Mouse (Mus musculus) stomach, embryonic 15.5 days (tissue): Measurements from ENCODE around the gene Bbs1. TPM values are rescaled to one million over a fixed set of nuclear protein-coding genes. Genes with fewer than 3 reads are reported as not detected.
A peak's percentile ranks its signal among the peaks of the same experiment; 100 is the strongest.

ENCODE experiments used
- ATAC-seq: fragments of 200-750 bp; cut with Nextera tagmentation; 2 replicates; pipeline ENCODE4 v1.8.0; 2017; ENCODE audit warnings: low read depth, moderate number of reproducible peaks, moderate TSS enrichment; ENCODE audit not compliant: insufficient read depth, low FRiP score
- H3K27ac ChIP-seq: fragments of 300-500 bp; sonication (generic); 2 replicates; pipeline ENCODE4 v1.5.1; 2015; ENCODE audit warnings: mild to moderate bottlenecking, inconsistent platforms
- H3K27me3 ChIP-seq: fragments of 300-500 bp; sonication (generic); replicated peaks from 2 replicates; pipeline ENCODE4 v1.6.1; 2015; ENCODE audit warnings: inconsistent platforms
- H3K36me3 ChIP-seq: fragments of 300-500 bp; sonication (generic); 2 replicates; pipeline ENCODE4 v1.6.1; 2015; ENCODE audit warnings: inconsistent platforms
- H3K4me1 ChIP-seq: fragments of 300-500 bp; sonication (generic); 2 replicates; pipeline ENCODE4 v1.6.1; 2015; ENCODE audit warnings: inconsistent platforms
- H3K4me2 ChIP-seq: fragments of 300-500 bp; sonication (generic); 2 replicates; pipeline ENCODE4 v1.6.1; 2015; ENCODE audit warnings: mild to moderate bottlenecking, inconsistent platforms
- H3K4me3 ChIP-seq: fragments of 300-500 bp; sonication (generic); replicated peaks from 2 replicates; pipeline ENCODE4 v1.5.1; 2015; ENCODE audit warnings: inconsistent platforms
- H3K9ac ChIP-seq: fragments of 300-500 bp; sonication (generic); 2 replicates; pipeline ENCODE4 v1.6.1; 2015; ENCODE audit warnings: inconsistent platforms
- H3K9me3 ChIP-seq: fragments of 300-500 bp; sonication (generic); 2 replicates; pipeline ENCODE4 v1.6.1; 2016; ENCODE audit warnings: inconsistent platforms
- WGBS: fragments of 180-500 bp; shearing (Covaris S2); methylation state at CpG from one replicate; pipeline ENCODE4 v1.1.7; 2015; 5-methylcytosine and 5-hydroxymethylcytosine counted together
- polyA plus RNA-seq: library from polyadenylated mRNA; unstranded; fragments of >200 nt; fragmentation: Nextera tagmentation; extraction: Ambion mirVana; gene quantifications from 2 replicates; pipeline ENCODE4 v1.2.1, GENCODE M21; 2015

Bbs1 gene
- polyA plus RNA-seq, 1 experiment from 2014 or later = 3.0 TPM

GRCm38 (mm10) chr19:4919652-4920051, 13.2 kb upstream of the Bbs1 start:
- no peaks in the 10 kb centered on the region for H3K4me1 ChIP-seq
- no peak overlapping the region for H3K4me3 ChIP-seq
- WGBS = 84% methylated on average over 6 of the region's 6 CpGs
- no peak overlapping the region for H3K9ac ChIP-seq
- H3K9me3 ChIP-seq = no peaks in the 10 kb centered on the region
- ATAC-seq = no peak
- H3K27ac ChIP-seq = no peak overlapping the region
- no peaks in the 10 kb centered on the region for H3K27me3 ChIP-seq
- peaks cover 59% of the 10 kb centered on the region for H3K36me3 ChIP-seq
- no peak overlapping the region for H3K4me2 ChIP-seq

DNA sequence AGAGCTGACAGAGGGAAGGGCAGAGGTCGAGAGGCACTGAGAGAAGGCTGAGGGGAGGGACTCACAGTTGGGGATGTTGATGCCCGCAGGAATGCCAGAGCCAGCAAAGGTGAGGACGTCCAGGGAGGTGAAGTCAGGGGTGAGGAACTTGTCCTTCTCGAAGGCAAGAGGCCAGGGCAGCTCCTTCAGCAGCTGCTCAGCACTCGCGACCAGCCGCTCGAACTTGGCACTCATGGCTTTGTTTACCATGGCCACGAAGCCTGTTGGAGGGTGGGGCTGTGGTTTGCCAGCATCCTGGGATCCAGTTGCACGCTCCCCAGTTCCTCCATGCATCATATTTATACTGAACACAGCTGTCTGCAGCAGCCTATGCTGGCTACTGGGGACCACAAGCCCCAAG, 10.4 kb upstream of the Bbs1 start:
- WGBS = 79% methylated on average over 10 of the region's 10 CpGs
- H3K9ac ChIP-seq = no peak overlapping the region
- no peaks in the 10 kb centered on the region for H3K9me3 ChIP-seq
- no peak overlapping the region for H3K27ac ChIP-seq
- H3K27me3 ChIP-seq = no peaks in the 10 kb centered on the region
- H3K4me2 ChIP-seq = no peak overlapping the region
- H3K4me1 ChIP-seq = no peaks in the 10 kb centered on the region
- H3K4me3 ChIP-seq = no peak overlapping the region
- ATAC-seq = no peak
- H3K36me3 ChIP-seq = peaks cover 53% of the 10 kb centered on the region

DNA sequence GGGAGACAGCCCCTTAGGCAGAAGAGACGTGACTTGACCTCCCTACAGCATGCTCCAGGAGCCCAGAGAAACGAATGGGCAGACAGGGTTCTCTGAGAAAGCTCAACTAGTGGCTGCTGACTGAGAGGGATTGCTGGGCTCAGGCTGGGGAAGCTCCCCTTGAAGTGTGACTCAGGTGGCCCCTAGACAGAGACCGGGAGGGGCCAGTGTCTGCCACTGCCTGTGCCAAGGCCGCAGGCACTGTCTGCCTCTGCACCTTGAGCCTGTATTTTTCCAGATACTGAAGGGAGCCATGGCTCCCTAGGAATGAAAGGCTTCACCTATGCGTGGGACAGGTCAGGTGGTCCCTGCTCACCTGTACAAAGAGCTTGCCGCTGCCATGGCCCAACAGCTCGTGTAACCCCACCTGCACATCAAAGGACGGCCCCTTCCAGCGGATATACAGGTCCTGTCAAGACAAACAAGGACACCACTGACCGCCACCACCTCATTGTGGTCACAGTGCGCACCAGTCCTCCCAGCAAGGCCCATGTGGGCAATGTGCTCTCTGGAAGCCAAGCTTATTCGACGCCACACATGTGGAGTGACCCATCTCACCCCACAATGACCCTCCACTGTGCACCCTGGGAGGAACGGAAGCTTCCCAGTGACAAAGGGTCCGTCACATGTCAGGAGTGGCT, 9.6 kb upstream of the Bbs1 start:
- no peak overlapping the region for H3K4me2 ChIP-seq
- no peaks in the 10 kb centered on the region for H3K9me3 ChIP-seq
- H3K9ac ChIP-seq = no peak overlapping the region
- H3K4me1 ChIP-seq = no peaks in the 10 kb centered on the region
- WGBS = 89% methylated on average over 15 of the region's 15 CpGs
- no peak overlapping the region for H3K27ac ChIP-seq
- no peaks in the 10 kb centered on the region for H3K27me3 ChIP-seq
- no peak for ATAC-seq
- H3K4me3 ChIP-seq = no peak overlapping the region
- H3K36me3 ChIP-seq = peaks cover 54% of the 10 kb centered on the region

DNA sequence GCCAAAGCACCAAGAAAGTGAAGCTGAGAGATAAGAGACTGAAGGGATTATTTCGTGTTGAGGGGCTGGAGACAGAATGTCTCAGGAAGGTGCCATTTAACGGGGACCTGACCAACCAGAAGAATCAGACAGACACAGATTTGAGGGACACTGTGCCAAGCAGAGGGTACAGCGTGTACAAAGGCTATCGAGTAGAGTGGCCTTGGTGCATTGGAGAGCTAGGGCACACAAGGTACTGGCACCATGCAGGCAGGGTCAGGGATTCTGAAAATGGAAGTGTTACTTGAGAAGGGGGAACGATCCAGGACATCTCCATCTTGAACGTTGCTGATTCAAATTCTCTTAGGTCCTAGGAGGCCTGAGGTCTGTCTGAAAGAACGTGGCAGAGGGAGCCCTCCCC, 2.9 kb upstream of the Bbs1 start:
- Histone ChIP-seq H3K4me2 (no peak overlapping the region), H3K4me1 (0 out of 2 replicates have a peak, but pooled peaks cover 3% of the 10 kb centered on the region), H3K27ac (no peak overlapping the region), H3K9me3 (no peaks in the 10 kb centered on the region), H3K27me3 (no peaks in the 10 kb centered on the region), H3K9ac (no peak overlapping the region), H3K36me3 (peaks cover 46% of the 10 kb centered on the region), H3K4me3 (no peak overlapping the region)
- ATAC-seq = no peak
- 91% methylated on average over 7 of the region's 7 CpGs for WGBS

- H3K9me3 ChIP-seq = no peaks in the 10 kb centered on the region
- H3K27ac ChIP-seq = no peak overlapping the region
- no peaks in the 10 kb centered on the region for H3K27me3 ChIP-seq
- peaks cover 34% of the 10 kb centered on the region for H3K36me3 ChIP-seq
- WGBS = 86% methylated on average over 4 of the region's 4 CpGs
- no peak overlapping the region for H3K4me2 ChIP-seq
- H3K4me3 ChIP-seq = no peak overlapping the region
- no peak overlapping the region for H3K9ac ChIP-seq
- H3K4me1 ChIP-seq = 0 out of 2 replicates have a peak, but pooled peaks cover 3% of the 10 kb centered on the region
- no peak for ATAC-seq
Observed at GRCm38 (mm10) chr19:4908107-4908506, 1.7 kb upstream of the Bbs1 start.

DNA sequence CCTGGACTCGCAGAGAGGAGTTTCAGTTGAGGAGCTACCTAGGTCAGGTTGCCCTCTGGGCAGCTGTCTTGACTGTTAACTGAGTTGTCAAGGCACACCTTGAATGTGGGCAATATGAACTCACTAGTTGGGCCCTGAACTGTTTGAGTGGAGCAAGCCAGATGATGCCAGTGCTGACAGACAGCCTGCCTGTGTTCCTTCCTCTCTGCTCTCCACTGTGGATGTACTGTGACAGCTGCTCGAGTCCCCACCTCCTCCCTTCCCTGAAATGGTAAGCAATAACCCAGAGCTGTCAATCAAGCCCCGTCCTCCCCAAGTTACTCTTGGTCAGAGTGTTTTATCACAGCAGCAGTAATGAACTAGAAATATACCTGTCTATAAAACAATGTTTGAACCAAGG, 6.5 kb downstream of the Bbs1 start:
- Histone ChIP-seq H3K27ac (no peak overlapping the region), H3K36me3 (no peaks in the 10 kb centered on the region), H3K9me3 (no peaks in the 10 kb centered on the region), H3K27me3 (no peaks in the 10 kb centered on the region), H3K9ac (no peak overlapping the region), H3K4me3 (no peak overlapping the region), H3K4me1 (no peaks in the 10 kb centered on the region), H3K4me2 (no peak overlapping the region)
- ATAC-seq = no peak
- 72% methylated on average over 3 of the region's 3 CpGs for WGBS

GRCm38 (mm10) chr19:4898972-4899371, 7.5 kb downstream of the Bbs1 start:
- H3K4me3 ChIP-seq = no peak overlapping the region
- no peak overlapping the region for H3K27ac ChIP-seq
- no peaks in the 10 kb centered on the region for H3K36me3 ChIP-seq
- ATAC-seq = no peak
- H3K4me2 ChIP-seq = no peak overlapping the region
- H3K4me1 ChIP-seq = no peaks in the 10 kb centered on the region
- H3K9me3 ChIP-seq = no peaks in the 10 kb centered on the region
- no peaks in the 10 kb centered on the region for H3K27me3 ChIP-seq
- WGBS = 62% methylated on average over 9 of the region's 9 CpGs
- H3K9ac ChIP-seq = no peak overlapping the region

GRCm38 (mm10) chr19:4896780-4897520, 9.5 kb downstream of the Bbs1 start:
- no peaks in the 10 kb centered on the region for H3K4me1 ChIP-seq
- no peaks in the 10 kb centered on the region for H3K27me3 ChIP-seq
- H3K9me3 ChIP-seq = no peaks in the 10 kb centered on the region
- H3K4me2 ChIP-seq = no peak overlapping the region
- H3K4me3 ChIP-seq = no peak overlapping the region
- H3K36me3 ChIP-seq = no peaks in the 10 kb centered on the region
- no peak overlapping the region for H3K27ac ChIP-seq
- 58% methylated on average over 21 of the region's 21 CpGs for WGBS
- ATAC-seq = no peak
- H3K9ac ChIP-seq = no peak overlapping the region

DNA sequence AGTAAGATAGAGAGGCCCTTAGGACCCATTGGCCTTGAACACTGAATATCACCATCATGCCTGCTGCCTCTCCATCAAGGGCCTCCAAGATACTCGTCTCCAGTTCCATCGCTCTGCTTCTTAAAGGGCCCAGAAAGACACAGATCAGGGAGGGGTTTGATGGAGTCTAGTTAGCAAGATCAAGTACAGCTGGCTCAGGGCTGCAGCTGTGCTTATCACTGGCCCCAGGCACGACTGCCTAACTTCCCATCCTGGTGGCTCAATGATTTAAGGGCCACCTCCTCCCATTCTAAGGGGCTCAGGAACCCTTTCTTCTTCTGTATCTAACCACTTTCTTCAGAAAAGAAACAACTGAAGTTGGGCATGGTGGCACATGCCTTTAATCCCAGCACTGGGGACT, 14.6 kb downstream of the Bbs1 start:
- Histone ChIP-seq H3K4me2 (no peak overlapping the region), H3K4me1 (no peaks in the 10 kb centered on the region), H3K27me3 (no peaks in the 10 kb centered on the region), H3K9me3 (no peaks in the 10 kb centered on the region), H3K9ac (no peak overlapping the region), H3K27ac (no peak overlapping the region), H3K4me3 (no peak overlapping the region), H3K36me3 (no peaks in the 10 kb centered on the region)
- ATAC-seq = peak; percentile 66
- WGBS = 69% methylated on average over 3 of the region's 3 CpGs

DNA sequence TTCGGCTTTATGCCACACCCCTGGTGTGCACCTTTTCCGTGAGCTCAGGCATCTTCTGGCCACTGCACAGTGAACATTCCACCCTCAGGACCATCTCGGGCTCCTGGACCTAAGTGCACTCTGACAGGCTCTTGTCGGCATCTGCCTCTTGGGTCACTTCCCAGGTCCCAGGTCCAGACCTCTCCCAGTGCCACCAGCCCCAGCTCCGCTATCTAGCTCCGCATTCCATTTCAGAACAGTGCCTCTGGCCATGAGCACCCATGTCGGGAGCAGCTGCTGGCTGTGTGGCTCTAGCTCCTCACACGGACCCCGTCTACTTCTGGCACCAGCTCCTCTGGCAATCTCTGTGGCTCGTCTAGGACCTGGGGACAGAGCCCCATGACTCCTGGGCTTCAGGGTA, 16.6 kb downstream of the Bbs1 start:
- Histone ChIP-seq H3K9me3 (no peaks in the 10 kb centered on the region), H3K9ac (no peak overlapping the region), H3K36me3 (no peaks in the 10 kb centered on the region), H3K4me3 (no peak overlapping the region), H3K4me1 (no peaks in the 10 kb centered on the region), H3K27me3 (no peaks in the 10 kb centered on the region), H3K4me2 (no peak overlapping the region), H3K27ac (no peak overlapping the region)
- ATAC-seq = no peak
- WGBS = 83% methylated on average over 10 of the region's 10 CpGs

DNA sequence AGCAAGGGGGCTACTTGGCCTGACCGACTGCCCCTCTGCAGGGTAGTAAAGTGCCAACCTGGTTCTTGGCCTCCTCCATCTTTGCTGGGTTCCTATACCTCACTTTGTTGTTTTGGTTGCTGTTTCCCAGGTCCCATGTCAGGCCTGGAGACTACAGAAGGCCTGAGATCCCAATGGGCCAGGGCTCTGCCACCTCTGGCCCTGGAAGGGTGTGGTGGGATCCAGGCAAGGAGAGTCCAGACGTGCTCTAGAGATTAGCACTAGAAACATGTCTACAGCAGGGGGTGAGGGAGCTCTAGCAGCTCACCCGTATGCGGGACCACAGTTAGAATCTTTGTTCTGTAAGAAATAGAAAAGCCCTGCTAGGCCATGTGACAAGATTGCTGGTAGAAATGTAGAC, 22.5 kb downstream of the Bbs1 start:
- Histone ChIP-seq H3K9me3 (no peaks in the 10 kb centered on the region), H3K27me3 (no peaks in the 10 kb centered on the region), H3K4me1 (0 out of 2 replicates have a peak, but pooled peaks cover 3% of the 10 kb centered on the region), H3K27ac (no peak overlapping the region), H3K4me2 (no peak overlapping the region), H3K4me3 (no peak overlapping the region), H3K9ac (no peak overlapping the region), H3K36me3 (no peaks in the 10 kb centered on the region)
- WGBS = 81% methylated on average over 4 of the region's 4 CpGs
- no peak; the same call in 1 of the 2 replicates for ATAC-seq

- 58% methylated on average over 10 of the region's 10 CpGs for WGBS
- Histone ChIP-seq H3K4me2 (peak overlapping the region; percentile 95), H3K27ac (no peak overlapping the region), H3K27me3 (0 out of 2 replicates have a peak, but pooled peaks cover 4% of the 10 kb centered on the region), H3K9ac (no peak overlapping the region; the same call in 1 of the 2 replicates), H3K4me1 (peaks cover 12% of the 10 kb centered on the region), H3K4me3 (peak overlapping the region; percentile 98), H3K9me3 (no peaks in the 10 kb centered on the region), H3K36me3 (no peaks in the 10 kb centered on the region)
- no peak for ATAC-seq
Observed at GRCm38 (mm10) chr19:4879324-4879703, 27.1 kb downstream of the Bbs1 start.
